Mouse (Mus musculus) megakaryocyte, embryonic 14.5 days (primary cell): Measurements from ENCODE around the gene Frs2.

Experiments
- FLI1 ChIP-seq: IDR thresholded peaks from 2 replicates; pipeline ENCODE4 v1.6.1; 2012; ENCODE audit warnings: low read length, inconsistent platforms, mixed read lengths
- GATA1 ChIP-seq: IDR thresholded peaks from 3 replicates; pipeline ENCODE4 v1.6.1; 2012; ENCODE audit warnings: mixed read lengths, low read length, inconsistent platforms, borderline replicate concordance

GRCm38 (mm10) chr10:117162662-117163061 lies 14.3 kb upstream of the Frs2 start:
- no peak for TF ChIP-seq GATA1
- no peak for TF ChIP-seq FLI1
